Mouse (Mus musculus): ENCODE measurements at regions not wholly inside any gene's neighbourhood (a gene's known extent, or its start where the extent isn't known, plus 50 kb on each side); places are given as distances from the start of the nearest gene placed in this dataset.
A peak's percentile ranks its signal among the peaks of the same experiment; 100 is the strongest.

DNA sequence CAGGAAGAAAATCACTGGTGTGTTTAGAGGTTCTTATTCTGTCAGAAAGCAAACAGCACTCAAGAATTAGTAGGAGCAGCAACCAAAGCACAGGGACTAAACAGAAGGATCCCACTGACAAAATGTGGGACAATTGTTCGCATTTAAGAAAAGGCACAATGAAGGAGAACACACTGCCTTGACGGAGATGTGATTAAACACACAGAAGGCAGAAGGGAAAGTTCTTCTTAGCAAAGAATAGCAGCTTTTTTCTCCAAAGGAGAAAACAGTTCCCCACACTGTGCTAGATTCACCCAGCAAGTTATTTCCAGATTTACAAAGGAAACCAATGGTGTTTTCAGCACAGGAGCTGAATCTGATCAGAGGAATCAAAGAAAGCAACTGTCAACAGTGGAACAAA is 316.5 kb downstream of the Nsun3 start:
- no peak for DNase-seq

DNA sequence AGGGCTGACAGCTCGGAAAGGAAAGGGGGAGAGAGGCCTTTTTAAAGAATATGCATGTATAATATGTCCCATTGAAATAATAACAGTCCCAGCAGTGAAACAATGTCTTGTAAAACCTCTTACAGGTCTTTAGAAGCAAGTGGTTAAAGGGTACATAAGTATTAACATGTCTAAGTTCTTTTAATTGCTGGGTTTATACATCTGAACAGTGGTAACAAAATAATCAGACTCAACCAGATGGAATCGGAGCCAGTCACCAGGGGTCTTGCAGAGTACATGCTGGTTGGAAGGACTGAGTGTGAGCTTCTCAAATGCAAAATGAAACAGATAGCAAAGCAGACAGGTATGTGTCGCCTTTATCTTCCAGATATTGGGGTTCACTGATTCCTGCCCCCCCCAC is 317.3 kb downstream of the Nsun3 start:
- DNase-seq = no peak

DNA sequence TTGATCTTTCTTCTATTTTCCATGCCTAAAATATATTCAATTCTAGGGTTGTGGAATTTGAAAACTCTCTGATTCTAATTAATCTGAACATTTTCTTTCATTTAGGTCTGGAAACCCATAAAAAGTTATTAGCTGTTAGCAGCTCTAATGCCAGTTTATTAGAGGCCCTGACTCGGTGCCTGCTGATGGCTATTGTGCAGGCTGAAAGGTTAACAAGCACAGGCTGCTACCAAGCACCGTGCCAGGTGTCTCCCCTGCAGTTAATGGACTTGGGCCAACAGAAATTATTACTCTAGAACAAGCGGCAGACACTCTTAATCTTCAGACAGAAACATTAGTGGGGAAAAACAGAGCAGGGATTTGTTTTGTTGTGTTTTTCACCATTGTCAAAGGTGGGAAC is 317.8 kb downstream of the Nsun3 start:
- no peak for DNase-seq

GRCm38 (mm10) chr16:62459949-62460551 is 326.6 kb downstream of the Nsun3 start:
- DNase-seq = no peak

DNA sequence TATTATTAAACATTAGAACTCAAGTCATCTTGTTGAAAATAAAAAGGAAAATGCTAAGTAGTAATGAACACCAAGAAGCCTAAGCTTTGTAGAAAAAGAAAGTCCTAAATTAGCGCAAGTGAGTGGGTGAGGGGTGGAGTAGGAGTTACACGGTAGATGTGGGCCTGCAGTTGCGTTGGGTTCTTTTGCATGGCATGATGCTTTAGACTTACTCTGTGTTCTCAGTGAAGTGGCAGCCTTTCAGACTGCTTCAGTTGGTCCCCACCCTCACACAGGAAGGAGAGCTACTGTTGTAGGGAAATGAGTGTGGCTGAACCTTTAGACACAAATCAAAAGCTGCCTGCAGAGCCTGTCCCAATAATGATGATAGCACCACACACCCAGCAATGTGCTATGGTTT is 336.9 kb downstream of the Nsun3 start:
- DNase-seq = no peak

GRCm38 (mm10) chr16:62447380-62447779 is 339.2 kb downstream of the Nsun3 start:
- no peak for DNase-seq

DNA sequence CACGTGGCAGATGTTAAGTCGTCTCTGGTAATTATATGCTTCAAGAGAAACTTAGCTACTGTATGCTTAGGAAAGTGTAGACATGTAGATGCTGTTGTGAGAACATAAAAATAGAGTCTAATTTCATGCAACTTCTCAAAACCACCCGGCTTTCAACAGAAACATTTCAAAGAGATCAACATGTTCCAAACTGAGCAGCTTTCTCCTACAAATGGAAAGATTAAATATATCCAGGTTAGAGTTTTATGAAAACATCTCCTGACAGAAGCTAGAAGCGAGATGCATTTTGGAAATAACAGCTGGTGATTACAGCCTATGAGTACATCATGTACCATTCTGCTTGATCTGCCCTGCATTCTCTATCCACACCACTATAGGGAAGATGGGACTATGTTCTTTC is 345.4 kb downstream of the Nsun3 start:
- no peak for DNase-seq

DNA sequence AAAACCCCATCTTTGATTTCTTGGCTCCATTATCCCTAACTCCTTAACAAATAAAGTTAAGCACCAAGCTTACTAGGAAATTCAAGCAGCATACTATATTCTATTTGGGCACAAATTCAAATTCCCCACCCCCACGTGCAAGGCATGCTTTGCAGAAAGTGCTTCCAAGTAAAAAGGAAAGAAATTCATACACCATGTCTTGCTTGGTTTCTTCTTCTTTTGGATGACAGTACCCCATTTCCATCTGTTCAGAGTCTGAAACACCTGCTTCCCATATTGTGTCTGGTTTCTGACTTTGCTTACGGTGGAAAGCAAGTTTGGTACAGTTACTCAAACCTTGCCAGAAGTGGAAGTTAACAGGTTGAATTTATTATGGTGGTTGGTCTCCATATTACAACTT is 353.5 kb downstream of the Nsun3 start:
- no peak for DNase-seq

DNA sequence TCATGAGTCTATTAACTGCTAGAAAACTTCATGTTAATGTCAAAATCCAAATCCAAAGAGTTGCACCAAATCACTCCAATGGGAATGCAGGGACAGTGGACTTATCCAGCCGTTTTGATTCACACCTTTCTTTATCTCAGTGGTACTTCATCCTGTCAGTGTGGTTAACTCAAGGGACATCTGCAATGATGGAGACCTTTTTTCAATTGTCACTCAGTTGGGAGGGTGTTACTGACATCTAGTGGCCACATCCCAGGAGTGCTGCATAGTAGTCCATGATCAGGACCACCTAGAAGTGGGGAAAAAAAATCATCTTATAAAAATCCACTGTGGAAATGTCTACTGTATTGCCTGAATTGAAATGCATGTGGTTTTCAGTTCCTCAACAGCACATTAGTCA is 372.1 kb downstream of the Nsun3 start:
- DNase-seq = no peak

- no peak for DNase-seq
Measured at GRCm38 (mm10) chr16:62407526-62408165, 379.0 kb downstream of the Nsun3 start.

GRCm38 (mm10) chr16:62406458-62406857 is 380.2 kb downstream of the Nsun3 start:
- no peak for DNase-seq

GRCm38 (mm10) chr16:62357279-62357678 is 429.3 kb downstream of the Nsun3 start:
- peak; percentile 38 for DNase-seq

- DNase-seq = no peak
Measured at GRCm38 (mm10) chr16:62356349-62356748, 430.3 kb downstream of the Nsun3 start.

- no peak for DNase-seq
Measured at GRCm38 (mm10) chr16:62355830-62356270, 430.8 kb downstream of the Nsun3 start.

- no peak for DNase-seq
Measured at GRCm38 (mm10) chr16:62327378-62328036, 459.1 kb downstream of the Nsun3 start.

DNA sequence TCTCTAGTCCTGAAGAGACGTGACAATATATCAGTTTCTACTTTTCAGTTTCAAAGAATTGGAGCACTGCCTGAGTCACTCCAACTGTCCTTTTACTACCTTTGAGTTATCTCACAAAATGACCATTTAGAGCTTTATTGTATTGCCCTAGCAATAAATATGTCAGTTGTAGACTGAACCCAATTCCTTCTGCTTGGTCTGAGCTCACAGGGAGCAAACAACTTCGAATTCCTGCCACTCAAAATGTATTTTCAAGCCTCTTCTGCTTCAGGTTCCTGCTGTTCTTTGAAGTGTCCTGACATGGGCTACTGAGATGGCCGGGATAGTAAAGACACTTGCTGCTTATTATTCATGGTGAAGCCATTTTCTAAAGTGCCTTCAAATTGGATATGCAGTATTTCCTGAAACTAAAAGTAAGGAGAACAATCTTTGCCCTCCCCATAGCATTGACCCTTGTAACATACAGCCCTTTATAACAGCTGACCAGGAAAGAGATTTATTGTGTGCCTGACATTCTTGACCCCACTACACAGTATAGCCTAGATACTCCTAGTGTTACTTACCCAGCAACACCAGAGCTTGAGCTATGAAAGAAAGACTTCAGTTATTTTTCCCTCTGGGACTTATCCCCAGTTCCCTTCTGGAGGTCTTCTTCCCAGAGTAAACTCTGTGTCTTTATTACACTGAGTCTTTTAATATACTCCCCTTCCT is 460.9 kb downstream of the Nsun3 start:
- no peak for DNase-seq

DNA sequence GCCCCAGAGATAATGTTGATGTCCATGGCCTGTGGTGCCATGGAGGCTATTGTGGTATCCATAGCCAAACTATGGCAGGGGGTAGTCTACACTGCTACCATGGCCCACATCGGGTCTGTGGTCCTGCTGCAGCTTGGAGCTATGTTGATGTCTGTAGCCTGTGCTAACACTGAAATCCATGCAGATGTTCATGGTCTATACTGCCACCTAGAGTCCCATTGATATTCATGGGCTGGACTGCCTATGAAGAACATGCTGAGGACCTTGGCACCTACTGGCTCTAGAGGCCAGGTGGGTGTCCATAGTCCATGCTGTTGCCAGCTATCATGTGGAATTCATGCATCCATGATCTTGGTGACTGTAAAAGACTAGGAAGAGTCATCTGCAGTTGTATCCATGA is 463.8 kb downstream of the Nsun3 start:
- DNase-seq = no peak

DNA sequence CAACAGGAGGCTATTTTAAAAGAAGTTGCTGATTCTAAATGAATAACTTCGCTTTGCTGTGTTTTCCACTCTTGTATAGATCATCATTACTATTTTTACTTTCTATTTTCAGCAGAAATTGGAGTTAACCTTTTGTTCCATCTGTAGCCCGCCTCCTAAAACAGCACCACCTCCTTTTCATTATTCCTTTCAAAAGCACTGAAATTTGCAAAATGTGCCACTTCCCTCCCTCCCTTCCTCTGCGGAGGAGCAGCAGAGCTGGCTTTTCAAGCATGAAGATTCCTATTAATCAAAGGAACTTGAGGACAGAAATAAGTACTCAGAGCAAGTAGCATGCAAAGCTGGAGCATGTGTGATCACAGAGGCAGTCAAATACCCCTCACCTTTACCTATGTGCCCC is 497.7 kb downstream of the Nsun3 start:
- DNase-seq = no peak
